Mouse (Mus musculus): ENCODE measurements around the gene Hspb7. TPM values are rescaled to one million over a fixed set of nuclear protein-coding genes. Genes with fewer than 3 reads are reported as not detected.

The Hspb7 gene
- total RNA-seq, 2 experiments from 2014 or later = not detected

- no peak for ATAC-seq (replicated peaks; ENCODE audit: low FRiP score, poor library complexity, severe bottlenecking)
Measured at GRCm38 (mm10) chr4:141466289-141466795, 45.8 kb downstream of the Hspb7 start.

GRCm38 (mm10) chr4:141466844-141467580 is 46.4 kb downstream of the Hspb7 start:
- no peak for ATAC-seq (replicated peaks; ENCODE audit: low FRiP score, poor library complexity, severe bottlenecking)

GRCm38 (mm10) chr4:141467581-141467927 is 47.0 kb downstream of the Hspb7 start:
- ATAC-seq (replicated peaks; ENCODE audit: low FRiP score, poor library complexity, severe bottlenecking) = no peak

GRCm38 (mm10) chr4:141468576-141468975 is 48.0 kb downstream of the Hspb7 start:
- no peak for ATAC-seq (replicated peaks; ENCODE audit: low FRiP score, poor library complexity, severe bottlenecking)

- ATAC-seq (replicated peaks; ENCODE audit: low FRiP score, poor library complexity, severe bottlenecking) = no peak
Measured at GRCm38 (mm10) chr4:141469343-141469742, 48.8 kb downstream of the Hspb7 start.

- no peak for ATAC-seq (replicated peaks; ENCODE audit: low FRiP score, poor library complexity, severe bottlenecking)
Measured at GRCm38 (mm10) chr4:141471491-141471890, 50.9 kb downstream of the Hspb7 start.

GRCm38 (mm10) chr4:141472641-141473321 is 52.2 kb downstream of the Hspb7 start:
- ATAC-seq (replicated peaks; ENCODE audit: low FRiP score, poor library complexity, severe bottlenecking) = no peak

- no peak for ATAC-seq (replicated peaks; ENCODE audit: low FRiP score, poor library complexity, severe bottlenecking)
Measured at GRCm38 (mm10) chr4:141474431-141474830, 53.9 kb downstream of the Hspb7 start.

Other genes with a start within 250 kb of the Hspb7 start
- not detected in 2 replicates for gene Rsg1, start 206.8 kb upstream of the Hspb7 start, total RNA-seq (2015; ENCODE audit: low replicate concordance)
- gene Rsg1, start 206.8 kb upstream of the Hspb7 start, total RNA-seq (2017; ENCODE audit: low replicate concordance) = not detected in 2 replicates
- not detected in 2 replicates for gene Arhgef19, start 181.3 kb upstream of the Hspb7 start, total RNA-seq (2015; ENCODE audit: low replicate concordance)
- not detected in 2 replicates for gene Arhgef19, start 181.3 kb upstream of the Hspb7 start, total RNA-seq (2017; ENCODE audit: low replicate concordance)
- 1.3 TPM in 1 of 2 replicates, not detected in the other for gene Epha2, start 119.5 kb upstream of the Hspb7 start, total RNA-seq (2015; ENCODE audit: low replicate concordance)
- gene Epha2, start 119.5 kb upstream of the Hspb7 start, total RNA-seq (2017; ENCODE audit: low replicate concordance) = 0.39 TPM in 1 of 2 replicates, not detected in the other
- not detected in 2 replicates for gene Fam131c, start 52.6 kb upstream of the Hspb7 start, total RNA-seq (2015; ENCODE audit: low replicate concordance)
- gene Fam131c, start 52.6 kb upstream of the Hspb7 start, total RNA-seq (2017; ENCODE audit: low replicate concordance) = not detected in 2 replicates
- gene Clcnka, start 22.1 kb upstream of the Hspb7 start, total RNA-seq (2015; ENCODE audit: low replicate concordance) = not detected in 2 replicates
- gene Clcnka, start 22.1 kb upstream of the Hspb7 start, total RNA-seq (2017; ENCODE audit: low replicate concordance) = not detected in 2 replicates
- gene Clcnkb, start 4.8 kb upstream of the Hspb7 start, total RNA-seq (2015; ENCODE audit: low replicate concordance) = not detected in 2 replicates
- gene Clcnkb, start 4.8 kb upstream of the Hspb7 start, total RNA-seq (2017; ENCODE audit: low replicate concordance) = not detected in 2 replicates
- not detected in 2 replicates for gene Srarp, start 15.3 kb downstream of the Hspb7 start, total RNA-seq (2015; ENCODE audit: low replicate concordance)
- not detected in 2 replicates for gene Srarp, start 15.3 kb downstream of the Hspb7 start, total RNA-seq (2017; ENCODE audit: low replicate concordance)
- gene Zbtb17, start 23.9 kb downstream of the Hspb7 start, total RNA-seq (2015; ENCODE audit: low replicate concordance) = 1.4 and 14.3 TPM in 2 replicates
- gene Zbtb17, start 23.9 kb downstream of the Hspb7 start, total RNA-seq (2017; ENCODE audit: low replicate concordance) = 1.5 and 7.7 TPM in 2 replicates
- 72.9 and 77.1 TPM in 2 replicates for gene Spen, start 117.8 kb downstream of the Hspb7 start, total RNA-seq (2015; ENCODE audit: low replicate concordance)
- gene Spen, start 117.8 kb downstream of the Hspb7 start, total RNA-seq (2017; ENCODE audit: low replicate concordance) = 132 and 139 TPM in 2 replicates
- gene Fblim1, start 185.3 kb downstream of the Hspb7 start, total RNA-seq (2015; ENCODE audit: low replicate concordance) = 0.72 and 2.9 TPM in 2 replicates
- 0.77 TPM in 1 of 2 replicates, not detected in the other for gene Fblim1, start 185.3 kb downstream of the Hspb7 start, total RNA-seq (2017; ENCODE audit: low replicate concordance)
- not detected in 2 replicates for gene Tmem82, start 197.9 kb downstream of the Hspb7 start, total RNA-seq (2015; ENCODE audit: low replicate concordance)
- not detected in 2 replicates for gene Tmem82, start 197.9 kb downstream of the Hspb7 start, total RNA-seq (2017; ENCODE audit: low replicate concordance)
- gene Slc25a34, start 203.0 kb downstream of the Hspb7 start, total RNA-seq (2015; ENCODE audit: low replicate concordance) = not detected in 2 replicates
- gene Slc25a34, start 203.0 kb downstream of the Hspb7 start, total RNA-seq (2017; ENCODE audit: low replicate concordance) = not detected in 2 replicates
- 10.1 and 17.3 TPM in 2 replicates for gene Plekhm2, start 244.1 kb downstream of the Hspb7 start, total RNA-seq (2015; ENCODE audit: low replicate concordance)
- 2.3 and 4.9 TPM in 2 replicates for gene Plekhm2, start 244.1 kb downstream of the Hspb7 start, total RNA-seq (2017; ENCODE audit: low replicate concordance)